Mouse (Mus musculus) spleen, adult 2 months (tissue): ENCODE measurements around the gene Syngr1. TPM values are rescaled to one million over a fixed set of nuclear protein-coding genes. Genes with fewer than 3 reads are reported as not detected.

Experiments used
- DNase-seq, 2 experiments: peaks; one replicate each; pipeline versions ENCODE4 v3.0.0 to v3.0.0-alpha.2; 2012 to 2021; ENCODE audit warnings: low spot score in 2 of 2, low read depth in 1 of 2
- H3K27ac ChIP-seq: fragments of 200-500 bp; 2 replicates; pipeline ENCODE4 v1.5.1; 2012; ENCODE audit warnings: low read length, inconsistent platforms; ENCODE audit not compliant: insufficient read depth
- H3K27me3 ChIP-seq: fragments of 200-500 bp; 2 replicates; pipeline ENCODE4 v1.6.1; 2012; ENCODE audit warnings: mild to moderate bottlenecking, moderate library complexity, low read length, inconsistent platforms; ENCODE audit not compliant: control insufficient read depth, insufficient read depth
- H3K36me3 ChIP-seq: fragments of 200-500 bp; 2 replicates; pipeline ENCODE4 v1.6.1; 2012; ENCODE audit warnings: mild to moderate bottlenecking, low read length, inconsistent platforms; ENCODE audit not compliant: control insufficient read depth, insufficient read depth
- H3K4me1 ChIP-seq: fragments of 200-500 bp; 2 replicates; pipeline ENCODE4 v1.6.1; 2011; ENCODE audit warnings: inconsistent platforms; ENCODE audit not compliant: control insufficient read depth, insufficient read depth, insufficient read length
- H3K4me3 ChIP-seq: fragments of 200-500 bp; 2 replicates; pipeline ENCODE4 v1.5.1; 2011; ENCODE audit warnings: mild to moderate bottlenecking, inconsistent platforms; ENCODE audit not compliant: insufficient read depth, insufficient read length; ENCODE audit errors: extremely low read depth
- CTCF ChIP-seq: fragments of 200-500 bp; IDR thresholded peaks from 2 replicates; pipeline ENCODE4 v1.5.1; 2011; ENCODE audit warnings: mild to moderate bottlenecking, inconsistent platforms; ENCODE audit not compliant: insufficient read depth, insufficient read length, insufficient replicate concordance; ENCODE audit errors: extremely low read depth
- POLR2A ChIP-seq: fragments of 200-500 bp; IDR thresholded peaks from 2 replicates; pipeline ENCODE4 v1.6.1; 2011; ENCODE audit warnings: low read depth, low read length, inconsistent platforms
- whole genome bisulfite sequencing: fragments of 180-500 bp; shearing (Covaris S2); methylation state at CpG from one replicate; pipeline ENCODE4 v1.1.7; 2018; 5-methylcytosine and 5-hydroxymethylcytosine counted together
- polyA plus RNA-seq: library from polyadenylated mRNA; depleted of rRNA; stranded (reverse); fragments of >200 nt; gene quantifications from 2 replicates; pipeline ENCODE4 v1.2.3, GENCODE M21; 2012

Gene Syngr1
- polyA plus RNA-seq, 1 experiment = 9.9 TPM

DNA sequence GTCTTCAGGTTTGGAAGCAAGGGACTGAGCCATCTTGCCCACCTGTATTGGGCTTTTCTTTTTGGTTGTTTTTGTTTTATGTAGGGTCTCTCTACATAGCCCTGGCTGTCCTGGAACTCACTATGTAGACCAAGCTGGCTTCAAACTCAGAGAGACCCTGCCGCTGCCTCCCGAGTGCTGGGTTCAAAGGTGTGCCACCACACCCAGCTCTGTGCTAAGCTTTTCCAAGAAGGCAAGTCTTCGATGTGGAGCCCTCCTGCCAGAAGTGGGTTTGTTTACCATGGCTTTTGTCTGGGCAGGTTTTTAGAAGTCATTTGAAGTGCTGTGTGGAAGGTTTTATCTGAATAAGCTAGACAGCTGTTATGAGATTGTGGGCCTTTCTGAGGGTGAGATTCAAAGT lies 49.7 kb downstream of the Syngr1 start:
- no peak overlapping the region for H3K4me3 ChIP-seq
- no peaks in the 10 kb centered on the region for H3K27me3 ChIP-seq
- TF ChIP-seq CTCF (no peak), POLR2A (no peak)
- 97% methylated on average over 3 of the region's 3 CpGs for WGBS
- no peak for DNase-seq
- peaks cover 4% of the 10 kb centered on the region; the same call in 1 of the 2 replicates for H3K36me3 ChIP-seq
- H3K4me1 ChIP-seq = no peaks in the 10 kb centered on the region
- no peak overlapping the region for H3K27ac ChIP-seq

DNA sequence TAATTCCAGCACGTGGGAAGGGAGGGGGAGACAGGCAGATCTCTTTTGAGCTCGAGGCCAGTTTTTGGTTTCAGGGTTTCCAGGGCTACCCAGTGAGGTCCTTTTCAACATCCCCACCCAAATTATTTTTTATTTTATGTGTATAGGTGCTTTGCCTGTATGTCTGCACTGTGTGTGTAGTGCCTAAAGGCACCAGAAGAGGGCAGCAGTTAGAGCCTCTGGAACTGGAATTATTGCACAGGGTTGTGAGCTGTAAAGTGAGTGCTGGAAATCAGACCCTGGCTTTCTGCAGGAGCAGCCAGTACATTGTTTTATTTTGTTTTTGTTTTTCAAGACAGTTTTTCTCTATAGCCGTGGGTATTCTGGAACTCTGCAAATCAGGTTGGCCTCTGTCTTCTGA lies 51.0 kb downstream of the Syngr1 start:
- H3K4me3 ChIP-seq = no peak overlapping the region
- H3K27ac ChIP-seq = no peak overlapping the region
- 94% methylated on average over 3 of the region's 3 CpGs for WGBS
- no peak for DNase-seq
- peaks cover 4% of the 10 kb centered on the region; the same call in 1 of the 2 replicates for H3K36me3 ChIP-seq
- no peaks in the 10 kb centered on the region for H3K4me1 ChIP-seq
- H3K27me3 ChIP-seq = no peaks in the 10 kb centered on the region
- TF ChIP-seq CTCF (no peak), POLR2A (no peak)

DNA sequence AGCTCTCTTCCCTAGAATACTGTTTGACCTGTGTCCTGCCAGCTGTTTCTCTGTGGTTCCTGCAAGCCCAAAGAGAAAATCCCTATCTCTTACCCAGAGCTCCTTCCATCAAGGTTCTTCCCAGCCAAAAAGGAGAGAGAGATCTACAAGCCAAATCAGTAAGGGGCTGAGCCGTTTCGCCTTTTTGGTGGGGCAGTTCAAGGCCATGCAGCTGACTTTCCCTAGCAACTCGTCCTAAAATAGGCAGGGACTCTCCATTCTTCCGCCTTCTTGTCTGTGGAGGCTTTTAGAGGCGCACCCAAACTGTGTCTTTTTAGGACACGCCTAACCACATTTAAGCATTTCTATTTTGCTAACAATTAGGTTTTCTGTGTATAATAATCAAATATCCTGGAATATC lies 52.6 kb downstream of the Syngr1 start:
- WGBS = 85% methylated on average over 6 of the region's 6 CpGs
- H3K27me3 ChIP-seq = no peaks in the 10 kb centered on the region
- peaks cover 6% of the 10 kb centered on the region for H3K36me3 ChIP-seq
- H3K27ac ChIP-seq = no peak overlapping the region
- DNase-seq = no peak
- H3K4me3 ChIP-seq = no peak overlapping the region
- TF ChIP-seq CTCF (no peak), POLR2A (no peak)
- H3K4me1 ChIP-seq = peaks cover 6% of the 10 kb centered on the region; the same call in 1 of the 2 replicates

DNA sequence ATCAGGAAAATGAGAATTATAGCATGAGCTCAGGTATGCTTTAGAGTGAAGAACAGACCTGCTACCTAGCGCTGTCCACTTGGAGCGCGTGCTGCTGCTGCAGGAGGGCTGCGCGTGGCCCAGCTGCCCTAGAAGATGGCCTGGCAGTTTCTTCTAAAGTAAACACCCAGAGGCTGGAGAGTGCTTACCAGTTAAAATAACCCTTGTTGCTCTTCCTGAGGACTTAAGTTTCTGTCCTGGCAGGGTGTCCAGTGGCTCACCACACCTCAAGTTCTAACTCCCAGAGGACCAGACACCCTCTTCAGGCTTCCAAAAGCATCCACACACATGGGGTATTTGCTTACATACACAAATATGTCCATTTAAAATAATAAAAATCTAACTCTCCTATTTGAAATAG lies 54.3 kb downstream of the Syngr1 start:
- TF ChIP-seq CTCF (no peak), POLR2A (no peak)
- no peak overlapping the region for H3K27ac ChIP-seq
- WGBS = 100% methylated on average over 5 of the region's 5 CpGs
- no peaks in the 10 kb centered on the region for H3K27me3 ChIP-seq
- H3K36me3 ChIP-seq = peaks cover 11% of the 10 kb centered on the region
- H3K4me3 ChIP-seq = no peak overlapping the region
- DNase-seq = no peak
- H3K4me1 ChIP-seq = peaks cover 13% of the 10 kb centered on the region; the same call in 1 of the 2 replicates

DNA sequence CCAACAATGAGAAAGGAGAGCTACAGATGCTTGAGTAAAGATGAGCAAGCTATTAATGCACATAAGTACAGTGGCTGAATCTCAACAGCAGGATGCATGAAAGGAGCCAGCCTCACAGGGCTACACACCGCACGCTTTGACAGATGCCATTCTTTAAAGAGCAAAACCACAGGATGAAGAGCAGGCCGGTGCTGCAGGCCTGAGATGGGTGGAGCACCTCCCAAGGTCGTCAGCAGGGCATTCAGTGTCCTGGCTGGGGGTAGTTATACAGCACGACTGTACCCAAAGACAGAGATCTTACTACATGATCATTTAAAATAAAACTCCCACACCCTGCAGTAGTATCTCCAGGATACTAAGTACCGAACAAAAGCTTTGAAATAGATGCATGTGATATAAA lies 55.0 kb downstream of the Syngr1 start:
- peaks cover 14% of the 10 kb centered on the region for H3K36me3 ChIP-seq
- H3K27me3 ChIP-seq = no peaks in the 10 kb centered on the region
- TF ChIP-seq POLR2A = no peak
- TF ChIP-seq CTCF = no peak
- H3K4me3 ChIP-seq = no peak overlapping the region
- no peak for DNase-seq
- no peak overlapping the region for H3K27ac ChIP-seq
- WGBS = 43% methylated on average over 6 of the region's 6 CpGs
- H3K4me1 ChIP-seq = peaks cover 13% of the 10 kb centered on the region; the same call in 1 of the 2 replicates

DNA sequence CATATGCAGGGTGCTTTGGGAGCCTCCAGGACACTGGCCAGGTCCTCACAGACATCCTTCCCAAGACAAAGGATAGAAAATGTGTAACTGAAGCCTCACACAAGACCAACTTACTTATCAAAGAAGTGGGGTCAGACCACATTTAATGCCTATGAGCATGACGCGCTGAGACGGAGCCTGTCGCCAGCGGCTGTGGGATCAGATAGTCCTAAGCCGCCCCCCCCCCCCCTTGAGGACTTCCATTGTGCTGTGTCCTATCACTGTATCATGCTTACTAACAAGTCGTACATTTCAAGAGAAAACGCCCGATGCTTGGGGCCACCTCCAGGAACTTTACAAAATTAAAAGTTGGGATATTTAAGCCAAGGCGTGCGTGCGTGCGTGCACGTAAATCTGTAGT lies 56.0 kb downstream of the Syngr1 start:
- TF ChIP-seq CTCF (no peak), POLR2A (no peak)
- Histone ChIP-seq H3K27ac (no peak overlapping the region), H3K27me3 (no peaks in the 10 kb centered on the region), H3K36me3 (peaks cover 15% of the 10 kb centered on the region), H3K4me3 (no peak overlapping the region), H3K4me1 (peaks cover 13% of the 10 kb centered on the region; the same call in 1 of the 2 replicates)
- DNase-seq = no peak
- 89% methylated on average over 14 of the region's 14 CpGs for WGBS

DNA sequence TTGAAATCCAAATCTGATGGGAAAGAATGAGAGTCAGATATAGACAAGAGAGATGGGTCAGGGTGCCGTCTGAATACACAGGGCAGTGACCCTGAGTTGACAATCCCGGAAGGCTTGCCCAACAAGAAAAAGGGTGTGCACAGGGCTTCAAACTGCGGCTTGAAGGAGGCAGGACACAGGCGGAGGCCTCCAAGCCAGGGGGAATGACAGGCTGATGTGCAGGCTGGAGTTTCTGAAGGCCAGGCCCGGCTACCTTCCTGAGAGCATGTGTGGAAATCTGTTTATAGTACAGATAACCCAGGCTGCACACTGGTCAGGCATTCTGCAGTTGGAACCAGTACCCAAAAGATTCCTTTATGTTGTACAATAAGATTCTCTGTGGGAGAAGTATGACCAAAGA lies 56.4 kb downstream of the Syngr1 start:
- no peak for DNase-seq
- H3K36me3 ChIP-seq = peaks cover 19% of the 10 kb centered on the region
- no peak for TF ChIP-seq POLR2A
- TF ChIP-seq CTCF = no peak
- no peaks in the 10 kb centered on the region for H3K27me3 ChIP-seq
- 91% methylated on average over 5 of the region's 5 CpGs for WGBS
- H3K27ac ChIP-seq = no peak overlapping the region
- no peak overlapping the region for H3K4me3 ChIP-seq
- peaks cover 13% of the 10 kb centered on the region; the same call in 1 of the 2 replicates for H3K4me1 ChIP-seq
